21 mouse cellular contexts compared by ENCODE assay signal in the genomic region with DNA sequence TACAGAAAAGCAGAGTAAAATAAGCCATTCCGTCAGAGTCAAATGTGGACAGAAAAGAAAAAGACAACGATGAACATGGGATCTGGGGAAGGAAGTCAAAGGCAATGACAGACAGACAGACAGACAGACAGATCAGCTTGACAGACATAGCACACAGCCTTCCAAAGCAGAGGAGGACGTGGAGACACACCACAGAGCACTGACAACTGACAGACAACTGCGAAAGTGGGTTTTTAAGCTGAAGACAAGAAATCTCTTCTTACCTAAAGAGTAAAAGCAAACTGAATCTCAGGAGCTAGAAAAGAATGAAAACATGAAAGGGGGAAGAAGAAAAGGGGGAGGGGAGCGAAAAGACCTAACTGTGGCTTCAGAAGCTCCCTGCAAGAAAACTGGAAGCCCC.
DNase-seq lines count a peak whose midpoint lies in the region; ATAC-seq and TF ChIP-seq lines count a peak whose summit lies in the region.
"Had no signal": no experiment of that assay in that cellular context is flagged by ENCODE, and none has a peak within 500 bp of the region (broad histone marks: within the 10 kb centered on the region; RNA-seq: fewer than 3 reads in every experiment).

No protein-coding gene starts in this region.

- no peak overlapping the region for H3K4me3 ChIP-seq in heart, embryonic 12.5 days
- no peak overlapping the region for H3K4me3 ChIP-seq in heart, embryonic 10.5 days
- H3K4me3 ChIP-seq in heart, adult 2 months = no peak overlapping the region
- no peak overlapping the region for H3K4me3 ChIP-seq in midbrain, embryonic 11.5 days (ENCODE audit: low read depth, low read length)
- no peak overlapping the region for H3K4me3 ChIP-seq in midbrain, postnatal 0 days (ENCODE audit: low read depth, low read length)

- no peaks in the 10 kb centered on the region for H3K36me3 ChIP-seq in heart, embryonic 12.5 days
- 0 out of 2 replicates have a peak, but pooled peaks cover 5% of the 10 kb centered on the region for H3K36me3 ChIP-seq in heart, embryonic 10.5 days
- no peaks in the 10 kb centered on the region for H3K36me3 ChIP-seq in heart, adult 2 months (ENCODE audit: control insufficient read depth, insufficient read depth, low read length)
- H3K36me3 ChIP-seq in midbrain, embryonic 11.5 days (ENCODE audit: control insufficient read depth, insufficient read depth, low read length) = no peaks in the 10 kb centered on the region
- no peaks in the 10 kb centered on the region for H3K36me3 ChIP-seq in midbrain, postnatal 0 days (ENCODE audit: insufficient read depth, low read length)
- H3K36me3 ChIP-seq: G1E had no signal

- no peak for TF ChIP-seq EP300 in heart, adult 2 months (IDR thresholded peaks at IDR 0.05; ENCODE audit: insufficient read depth, low read depth, low read length)

- H3K79me2 ChIP-seq in heart, adult 2 months (replicated peaks; ENCODE audit: control insufficient read depth, insufficient read depth, low read length) = no peaks in the 10 kb centered on the region; the same call in 1 of the 2 replicates

- intact Hi-C loops in heart, adult 2 months (cut with DNase I) = no loop called here

- no peak overlapping the region for H3K27ac ChIP-seq in heart, embryonic 12.5 days (ENCODE audit: poor library complexity, severe bottlenecking)
- no peak overlapping the region for H3K27ac ChIP-seq in heart, embryonic 10.5 days
- H3K27ac ChIP-seq in heart, adult 2 months = no peak overlapping the region
- H3K27ac ChIP-seq in midbrain, embryonic 11.5 days (ENCODE audit: low read depth, low read length) = no peak overlapping the region
- no peak overlapping the region for H3K27ac ChIP-seq in midbrain, postnatal 0 days (ENCODE audit: low read depth, low read length)

- WGBS in heart, embryonic 12.5 days = 89% methylated on average over 5 of the region's 5 CpGs
- WGBS in heart, embryonic 10.5 days = 81% methylated on average over 5 of the region's 5 CpGs
- 95% methylated on average over 5 of the region's 5 CpGs for WGBS in heart, adult 2 months
- WGBS in midbrain, embryonic 11.5 days = 95% methylated on average over 5 of the region's 5 CpGs
- 82% methylated on average over 5 of the region's 5 CpGs for WGBS in midbrain, postnatal 0 days

- ATAC-seq in heart, embryonic 12.5 days (ENCODE audit: insufficient number of reproducible peaks, low FRiP score) = no peak
- ATAC-seq in midbrain, embryonic 11.5 days (ENCODE audit: low FRiP score) = no peak
- no peak for ATAC-seq in midbrain, postnatal 0 days (ENCODE audit: low FRiP score)
- ATAC-seq: activated CD4-positive, CD25-positive, alpha-beta regulatory T cell, adult 4 months; CD4-positive, CD25-positive, alpha-beta regulatory T cell, adult 4 months; Patski had no signal

- no peak overlapping the region for H3K4me2 ChIP-seq in heart, embryonic 12.5 days
- H3K4me2 ChIP-seq in midbrain, embryonic 11.5 days = no peak overlapping the region
- H3K4me2 ChIP-seq in midbrain, postnatal 0 days (ENCODE audit: low read depth, low read length, poor library complexity, severe bottlenecking) = no peak overlapping the region

- TF ChIP-seq CTCF in heart, adult 2 months (IDR thresholded peaks at IDR 0.05) = no peak
- no peak for TF ChIP-seq CTCF in midbrain, postnatal 0 days (IDR thresholded peaks at IDR 0.05)

- no peaks in the 10 kb centered on the region for H3K27me3 ChIP-seq in heart, embryonic 12.5 days (replicated peaks)
- H3K27me3 ChIP-seq in heart, embryonic 10.5 days (ENCODE audit: insufficient read depth, poor library complexity, severe bottlenecking) = no peaks in the 10 kb centered on the region
- no peaks in the 10 kb centered on the region for H3K27me3 ChIP-seq in heart, adult 2 months (ENCODE audit: control insufficient read depth, insufficient read depth, low read length)
- H3K27me3 ChIP-seq in midbrain, embryonic 11.5 days (ENCODE audit: control insufficient read depth, insufficient read depth, low read length) = no peaks in the 10 kb centered on the region
- H3K27me3 ChIP-seq in midbrain, postnatal 0 days (ENCODE audit: insufficient read depth, low read length) = no peaks in the 10 kb centered on the region
- H3K27me3 ChIP-seq: CH12.LX, Patski had no signal

- no peak for TF ChIP-seq POLR2A in heart, adult 2 months (IDR thresholded peaks at IDR 0.05; ENCODE audit: insufficient read depth, low read depth, low read length)

- H3K4me1 ChIP-seq in heart, embryonic 12.5 days (replicated peaks) = peaks cover 10% of the 10 kb centered on the region; the same call in 1 of the 2 replicates
- H3K4me1 ChIP-seq in heart, embryonic 10.5 days = peaks cover 4% of the 10 kb centered on the region; the same call in 1 of the 2 replicates
- peaks cover 6% of the 10 kb centered on the region; the same call in 1 of the 2 replicates for H3K4me1 ChIP-seq in heart, adult 2 months (ENCODE audit: control insufficient read depth, insufficient read depth, low read length)
- H3K4me1 ChIP-seq in midbrain, embryonic 11.5 days (ENCODE audit: control insufficient read depth, insufficient read depth, low read length) = no peaks in the 10 kb centered on the region
- H3K4me1 ChIP-seq in midbrain, postnatal 0 days (ENCODE audit: insufficient read depth, low read length) = peaks cover under 1% of the 10 kb centered on the region; the same call in 1 of the 2 replicates

- DNase-seq in heart, adult 11 months = peak; percentile 30
- peak; percentile 61 for DNase-seq in heart, embryonic 10.5 days (ENCODE audit: low spot score)
- no peak for DNase-seq in heart, adult 2 months
- peak; percentile 65 for DNase-seq in midbrain, embryonic 11.5 days (ENCODE audit: low spot score, missing footprints)
- DNase-seq in midbrain, postnatal 0 days (ENCODE audit: low spot score) = no peak
- DNase-seq in testis, postnatal 10 days (ENCODE audit: low spot score) = peak; percentile 8
- DNase-seq in testis, postnatal 14 days (ENCODE audit: low spot score) = no peak
- DNase-seq: adrenal gland, adult 2 months; adrenal gland, adult 8-10 months; adrenal gland, postnatal 10 days; adrenal gland, postnatal 14 days; adrenal gland, postnatal 25 days; adrenal gland, postnatal 36 days; cerebellum, adult 11 months; cerebellum, adult 11-12 months had no signal

- H3K9ac ChIP-seq in heart, embryonic 12.5 days = no peak overlapping the region
- H3K9ac ChIP-seq in heart, adult 2 months (ENCODE audit: low read depth, low read length) = no peak overlapping the region
- H3K9ac ChIP-seq in midbrain, embryonic 11.5 days (ENCODE audit: low read length) = no peak overlapping the region
- H3K9ac ChIP-seq in midbrain, postnatal 0 days (replicated peaks; ENCODE audit: low read length, poor library complexity, severe bottlenecking) = no peak overlapping the region

- peaks cover 2% of the 10 kb centered on the region; the same call in 1 of the 2 replicates for H3K9me3 ChIP-seq in heart, embryonic 12.5 days (replicated peaks)
- no peaks in the 10 kb centered on the region for H3K9me3 ChIP-seq in heart, embryonic 10.5 days
- peaks cover 2% of the 10 kb centered on the region; the same call in 1 of the 2 replicates for H3K9me3 ChIP-seq in midbrain, embryonic 11.5 days (ENCODE audit: control insufficient read depth, low read length)
- no peaks in the 10 kb centered on the region for H3K9me3 ChIP-seq in midbrain, postnatal 0 days (ENCODE audit: low read length)
- H3K9me3 ChIP-seq: G1E had no signal

Comparison
In these comparisons a context has a peak if more than half of its experiments do, and no peak if none do; other contexts are left out.
1. DNase-seq: peak in heart, adult 11 months (single experiment), heart, embryonic 10.5 days (single experiment), midbrain, embryonic 11.5 days (single experiment) and testis, postnatal 10 days (single experiment); none in heart, adult 2 months (0 of 2), midbrain, postnatal 0 days (single experiment) and testis, postnatal 14 days (single experiment).